Mouse (Mus musculus) urinary bladder, postnatal 4 days (tissue): ENCODE data around the gene Tmem178b.

Experiments used
- DNase-seq, 2 experiments: peaks; one replicate each; pipeline ENCODE4 v3.0.0; 2021 to 2022; ENCODE audit warnings: low spot score in 2 of 2

Tmem178b gene

GRCm38 (mm10) chr6:40263687-40264086 lies 390.6 kb downstream of the Tmem178b start:
- no peak for DNase-seq

GRCm38 (mm10) chr6:40300707-40301106 lies 427.6 kb downstream of the Tmem178b start:
- no peak for DNase-seq

GRCm38 (mm10) chr6:40303379-40303778 lies 430.3 kb downstream of the Tmem178b start:
- DNase-seq = no peak
